Mouse (Mus musculus): ENCODE measurements around the gene Mtch1. TPM values are rescaled to one million over a fixed set of nuclear protein-coding genes. Genes with fewer than 3 reads are reported as not detected.
A peak's percentile ranks its signal among the peaks of the same experiment; 100 is the strongest.
"Not testable (repeated sequence)": the region's sequence is repeated elsewhere in the genome, so short reads cannot be mapped to it uniquely, and the experiment has no call there.

The Mtch1 gene
- polyA plus RNA-seq, 1 experiment from 2014 or later, result 441 TPM

GRCm38 (mm10) chr17:29356479-29356856 lies 8.7 kb upstream of the Mtch1 start:
- Histone ChIP-seq H3K4me1 (ENCODE audit: control insufficient read depth, insufficient read depth, low read length) (peaks cover 18% of the 10 kb centered on the region), H3K27ac (ENCODE audit: low read depth, low read length) (peak overlapping the region; percentile 99), H3K9ac (ENCODE audit: low read length) (peak overlapping the region; percentile 72), H3K27me3 (ENCODE audit: control insufficient read depth, insufficient read depth, low read length) (no peaks in the 10 kb centered on the region), H3K4me3 (ENCODE audit: low read depth, low read length) (peak overlapping the region; percentile 17), H3K36me3 (ENCODE audit: control insufficient read depth, insufficient read depth, low read length) (no peaks in the 10 kb centered on the region), H3K4me2 (ENCODE audit: low read depth) (peak overlapping the region; percentile 53), H3K9me3 (ENCODE audit: control insufficient read depth, low read length) (no peaks in the 10 kb centered on the region)
- ATAC-seq (ENCODE audit: insufficient read depth, low FRiP score, low TSS enrichment) (peak; percentile 95), DNase-seq (ENCODE audit: low spot score) (peak; percentile 87)
- under 1% methylated on average over 11 of the region's 11 CpGs for WGBS

- peak overlapping the region; percentile 72 for H3K9ac ChIP-seq (ENCODE audit: low read length)
- ATAC-seq (ENCODE audit: insufficient read depth, low FRiP score, low TSS enrichment) (peak; percentile 61), DNase-seq (ENCODE audit: low spot score) (peak; percentile 59)
- no peaks in the 10 kb centered on the region for H3K36me3 ChIP-seq (ENCODE audit: control insufficient read depth, insufficient read depth, low read length)
- no peaks in the 10 kb centered on the region for H3K9me3 ChIP-seq (ENCODE audit: control insufficient read depth, low read length)
- H3K27ac ChIP-seq (ENCODE audit: low read depth, low read length), result peak overlapping the region; percentile 99
- peak overlapping the region; percentile 53 for H3K4me2 ChIP-seq (ENCODE audit: low read depth)
- peak overlapping the region; percentile 17 for H3K4me3 ChIP-seq (ENCODE audit: low read depth, low read length)
- H3K27me3 ChIP-seq (ENCODE audit: control insufficient read depth, insufficient read depth, low read length), result no peaks in the 10 kb centered on the region
- 19% methylated on average over 17 of the region's 17 CpGs for WGBS
- H3K4me1 ChIP-seq (ENCODE audit: control insufficient read depth, insufficient read depth, low read length), result peaks cover 18% of the 10 kb centered on the region
Measured at GRCm38 (mm10) chr17:29355841-29356478, 8.2 kb upstream of the Mtch1 start.

- Histone ChIP-seq H3K9me3 (ENCODE audit: control insufficient read depth, low read length) (no peaks in the 10 kb centered on the region), H3K4me2 (ENCODE audit: low read depth) (peak overlapping the region; percentile 53), H3K4me1 (ENCODE audit: control insufficient read depth, insufficient read depth, low read length) (peaks cover 18% of the 10 kb centered on the region), H3K27ac (ENCODE audit: low read depth, low read length) (peak overlapping the region; percentile 99), H3K27me3 (ENCODE audit: control insufficient read depth, insufficient read depth, low read length) (no peaks in the 10 kb centered on the region), H3K9ac (ENCODE audit: low read length) (peak overlapping the region; percentile 72), H3K4me3 (ENCODE audit: low read depth, low read length) (no peak overlapping the region), H3K36me3 (ENCODE audit: control insufficient read depth, insufficient read depth, low read length) (no peaks in the 10 kb centered on the region)
- ATAC-seq (ENCODE audit: insufficient read depth, low FRiP score, low TSS enrichment) (peak; percentile 66), DNase-seq (ENCODE audit: low spot score) (peak; percentile 71)
- WGBS, result 23% methylated on average over 5 of the region's 5 CpGs
Measured at GRCm38 (mm10) chr17:29355461-29355840, 7.7 kb upstream of the Mtch1 start.

- not testable (repeated sequence) for DNase-seq (ENCODE audit: low spot score); H3K4me2 ChIP-seq (ENCODE audit: low read depth); H3K9me3 ChIP-seq (ENCODE audit: control insufficient read depth, low read length); ATAC-seq (ENCODE audit: insufficient read depth, low FRiP score, low TSS enrichment); H3K36me3 ChIP-seq (ENCODE audit: control insufficient read depth, insufficient read depth, low read length); H3K4me3 ChIP-seq (ENCODE audit: low read depth, low read length); H3K9ac ChIP-seq (ENCODE audit: low read length); H3K27me3 ChIP-seq (ENCODE audit: control insufficient read depth, insufficient read depth, low read length); H3K27ac ChIP-seq (ENCODE audit: low read depth, low read length)
- peaks cover 18% of the 10 kb centered on the region for H3K4me1 ChIP-seq (ENCODE audit: control insufficient read depth, insufficient read depth, low read length)
- WGBS, result 74% methylated on average over 5 of the region's 5 CpGs
Measured at GRCm38 (mm10) chr17:29351056-29351455, 3.3 kb upstream of the Mtch1 start.

GRCm38 (mm10) chr17:29348996-29349395 lies 1.3 kb upstream of the Mtch1 start:
- no peak overlapping the region for H3K27ac ChIP-seq (ENCODE audit: low read depth, low read length)
- no peaks in the 10 kb centered on the region for H3K9me3 ChIP-seq (ENCODE audit: control insufficient read depth, low read length)
- H3K4me3 ChIP-seq (ENCODE audit: low read depth, low read length), result no peak overlapping the region
- DNase-seq (ENCODE audit: low spot score) (no peak), ATAC-seq (ENCODE audit: insufficient read depth, low FRiP score, low TSS enrichment) (no peak)
- no peak overlapping the region for H3K4me2 ChIP-seq (ENCODE audit: low read depth)
- H3K4me1 ChIP-seq (ENCODE audit: control insufficient read depth, insufficient read depth, low read length), result peaks cover 8% of the 10 kb centered on the region
- H3K27me3 ChIP-seq (ENCODE audit: control insufficient read depth, insufficient read depth, low read length), result no peaks in the 10 kb centered on the region
- WGBS, result 73% methylated on average over 2 of the region's 2 CpGs
- H3K9ac ChIP-seq (ENCODE audit: low read length), result no peak overlapping the region
- no peaks in the 10 kb centered on the region for H3K36me3 ChIP-seq (ENCODE audit: control insufficient read depth, insufficient read depth, low read length)

- Histone ChIP-seq H3K27ac (ENCODE audit: low read depth, low read length) (peak overlapping the region; percentile 69), H3K4me2 (ENCODE audit: low read depth) (peak overlapping the region; percentile 80), H3K9me3 (ENCODE audit: control insufficient read depth, low read length) (no peaks in the 10 kb centered on the region), H3K4me3 (ENCODE audit: low read depth, low read length) (peak overlapping the region; percentile 76), H3K9ac (ENCODE audit: low read length) (peak overlapping the region; percentile 75), H3K27me3 (ENCODE audit: control insufficient read depth, insufficient read depth, low read length) (no peaks in the 10 kb centered on the region), H3K4me1 (ENCODE audit: control insufficient read depth, insufficient read depth, low read length) (peaks cover 11% of the 10 kb centered on the region), H3K36me3 (ENCODE audit: control insufficient read depth, insufficient read depth, low read length) (no peaks in the 10 kb centered on the region)
- DNase-seq (ENCODE audit: low spot score), result no peak
- no peak; the same call in none of the 2 replicates for ATAC-seq (ENCODE audit: insufficient read depth, low FRiP score, low TSS enrichment)
- under 1% methylated on average over 44 of the region's 45 CpGs for WGBS
Measured at GRCm38 (mm10) chr17:29347126-29347644, 549 bp downstream of the Mtch1 start.

GRCm38 (mm10) chr17:29346496-29347125 lies 1.1 kb downstream of the Mtch1 start:
- WGBS, result 5% methylated on average over 11 of the region's 11 CpGs

GRCm38 (mm10) chr17:29345272-29345671 lies 2.5 kb downstream of the Mtch1 start:
- no peak overlapping the region for H3K4me3 ChIP-seq (ENCODE audit: low read depth, low read length)
- no peak overlapping the region for H3K9ac ChIP-seq (ENCODE audit: low read length)

More at GRCm38 (mm10) chr17:29346496-29347125, 1.1 kb downstream of the Mtch1 start:
- Histone ChIP-seq H3K27ac (ENCODE audit: low read depth, low read length) (peak overlapping the region; percentile 69), H3K36me3 (ENCODE audit: control insufficient read depth, insufficient read depth, low read length) (no peaks in the 10 kb centered on the region), H3K4me1 (ENCODE audit: control insufficient read depth, insufficient read depth, low read length) (peaks cover 16% of the 10 kb centered on the region), H3K4me3 (ENCODE audit: low read depth, low read length) (peak overlapping the region; percentile 76), H3K9me3 (ENCODE audit: control insufficient read depth, low read length) (no peaks in the 10 kb centered on the region), H3K27me3 (ENCODE audit: control insufficient read depth, insufficient read depth, low read length) (no peaks in the 10 kb centered on the region), H3K9ac (ENCODE audit: low read length) (peak overlapping the region; percentile 75), H3K4me2 (ENCODE audit: low read depth) (peak overlapping the region; percentile 80)
- ATAC-seq (ENCODE audit: insufficient read depth, low FRiP score, low TSS enrichment), result no peak
- DNase-seq (ENCODE audit: low spot score), result peak; percentile 50

GRCm38 (mm10) chr17:29343241-29343640 lies 4.5 kb downstream of the Mtch1 start:
- WGBS, result 92% methylated on average over 5 of the region's 5 CpGs
- Histone ChIP-seq H3K4me3 (ENCODE audit: low read depth, low read length) (no peak overlapping the region), H3K4me2 (ENCODE audit: low read depth) (no peak overlapping the region), H3K27ac (ENCODE audit: low read depth, low read length) (no peak overlapping the region), H3K9ac (ENCODE audit: low read length) (no peak overlapping the region), H3K4me1 (ENCODE audit: control insufficient read depth, insufficient read depth, low read length) (peaks cover 19% of the 10 kb centered on the region), H3K36me3 (ENCODE audit: control insufficient read depth, insufficient read depth, low read length) (peaks cover 14% of the 10 kb centered on the region), H3K27me3 (ENCODE audit: control insufficient read depth, insufficient read depth, low read length) (no peaks in the 10 kb centered on the region), H3K9me3 (ENCODE audit: control insufficient read depth, low read length) (no peaks in the 10 kb centered on the region)
- ATAC-seq (ENCODE audit: insufficient read depth, low FRiP score, low TSS enrichment), result no peak
- DNase-seq (ENCODE audit: low spot score), result no peak

More at GRCm38 (mm10) chr17:29345272-29345671, 2.5 kb downstream of the Mtch1 start:
- DNase-seq (ENCODE audit: low spot score) (no peak), ATAC-seq (ENCODE audit: insufficient read depth, low FRiP score, low TSS enrichment) (no peak)
- WGBS, result 93% methylated on average over 12 of the region's 12 CpGs
- H3K27ac ChIP-seq (ENCODE audit: low read depth, low read length), result no peak overlapping the region
- no peaks in the 10 kb centered on the region for H3K9me3 ChIP-seq (ENCODE audit: control insufficient read depth, low read length)
- H3K27me3 ChIP-seq (ENCODE audit: control insufficient read depth, insufficient read depth, low read length), result no peaks in the 10 kb centered on the region
- no peaks in the 10 kb centered on the region for H3K36me3 ChIP-seq (ENCODE audit: control insufficient read depth, insufficient read depth, low read length)
- H3K4me1 ChIP-seq (ENCODE audit: control insufficient read depth, insufficient read depth, low read length), result peaks cover 19% of the 10 kb centered on the region
- H3K4me2 ChIP-seq (ENCODE audit: low read depth), result no peak overlapping the region

All from neural tube, embryonic 11.5 days (tissue).